Mouse (Mus musculus) ES-E14 (cell line): ENCODE measurements around the gene Dcps.

Experiments
- CHD2 ChIP-seq: IDR thresholded peaks from 2 replicates; pipeline ENCODE4 v1.6.1; 2014; ENCODE audit warnings: mild to moderate bottlenecking, low read depth, low read length, inconsistent platforms
- HCFC1 ChIP-seq: IDR thresholded peaks from 2 replicates; pipeline ENCODE4 v1.6.1; 2012; ENCODE audit warnings: low read length, inconsistent platforms, borderline replicate concordance; ENCODE audit not compliant: insufficient read depth
- MAFK ChIP-seq: IDR thresholded peaks from 2 replicates; pipeline ENCODE4 v1.6.1; 2014; ENCODE audit warnings: mild to moderate bottlenecking, low read depth, low read length, inconsistent platforms; ENCODE audit not compliant: insufficient read depth
- ZC3H11A ChIP-seq: IDR thresholded peaks from 2 replicates; pipeline ENCODE4 v1.6.1; 2012; ENCODE audit warnings: low read depth, mild to moderate bottlenecking, inconsistent platforms, low read length, borderline replicate concordance
- ZNF384 ChIP-seq: IDR thresholded peaks from 2 replicates; pipeline ENCODE4 v1.6.1; 2012; ENCODE audit warnings: low read depth, low read length, inconsistent platforms

DNA sequence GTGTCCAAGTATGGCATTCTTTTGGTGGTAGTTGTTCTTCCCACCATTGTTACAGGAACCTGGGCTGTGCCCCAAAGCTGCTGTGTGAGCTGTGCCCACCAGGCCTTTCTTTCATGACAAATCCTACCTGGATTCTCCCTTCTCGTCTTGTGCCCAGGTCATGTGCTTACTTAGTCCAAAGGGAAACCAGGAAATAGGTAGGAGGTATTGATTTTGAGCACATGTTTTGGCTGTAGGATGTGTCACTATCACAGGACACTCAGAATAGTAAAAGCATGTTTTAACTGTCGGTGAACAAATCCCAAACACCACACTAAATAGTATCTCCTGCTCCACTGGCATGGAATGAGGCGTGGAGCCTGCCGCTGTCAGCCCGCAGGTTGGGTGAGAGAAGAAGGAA, 48.3 kb downstream of the Dcps start:
- TF ChIP-seq CHD2 = no peak
- no peak for TF ChIP-seq ZNF384
- no peak for TF ChIP-seq HCFC1
- TF ChIP-seq MAFK = no peak
- no peak for TF ChIP-seq ZC3H11A
